Mouse (Mus musculus): ENCODE data around the gene Gm266.

DNA sequence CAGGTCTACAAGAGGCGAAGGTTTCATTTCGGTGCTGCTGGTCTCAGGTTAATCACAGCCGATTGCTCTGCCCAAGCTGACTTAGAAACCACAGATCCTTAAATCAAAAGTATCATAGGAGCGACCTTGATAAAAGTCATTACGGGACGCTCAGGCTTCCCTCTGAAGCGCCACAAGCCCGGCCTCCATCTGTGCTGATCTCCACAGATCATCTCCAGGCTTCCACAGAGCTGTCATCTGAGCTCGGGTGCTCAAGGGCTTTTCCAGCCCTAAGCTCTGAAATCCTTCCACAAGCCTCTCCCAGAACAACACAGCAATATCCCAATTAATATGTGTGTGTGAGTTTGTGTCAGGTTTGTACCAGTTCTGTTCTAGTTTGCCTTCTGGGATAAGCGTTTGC is 22.3 kb upstream of the Gm266 start:
- TF ChIP-seq GATA1 (IDR thresholded peaks at IDR 0.05; ENCODE audit: low read length) (no peak), TAL1 (IDR thresholded peaks at IDR 0.05; ENCODE audit: low read length) (no peak)

Measured in erythroblast, embryonic 14.5 days (primary cell).